Mouse (Mus musculus): ENCODE data around the gene Larp7. TPM values are rescaled to one million over a fixed set of nuclear protein-coding genes. Genes with fewer than 3 reads are reported as not detected.

Larp7 gene
- 10 to 100 TPM; 16.2 to 20.6 (median 18.0) TPM for total RNA-seq (2022)

GRCm38 (mm10) chr3:127552973-127553719, at the start of gene Larp7, which contains the start of gene Zgrf1:
Larp7 (minus strand) TSS chr3:127553349.
Zgrf1 (plus strand) TSS chr3:127553489.
- peak; percentile 96 to 99 for DNase-seq (ENCODE audit: low spot score in 2 of 2)

DNA sequence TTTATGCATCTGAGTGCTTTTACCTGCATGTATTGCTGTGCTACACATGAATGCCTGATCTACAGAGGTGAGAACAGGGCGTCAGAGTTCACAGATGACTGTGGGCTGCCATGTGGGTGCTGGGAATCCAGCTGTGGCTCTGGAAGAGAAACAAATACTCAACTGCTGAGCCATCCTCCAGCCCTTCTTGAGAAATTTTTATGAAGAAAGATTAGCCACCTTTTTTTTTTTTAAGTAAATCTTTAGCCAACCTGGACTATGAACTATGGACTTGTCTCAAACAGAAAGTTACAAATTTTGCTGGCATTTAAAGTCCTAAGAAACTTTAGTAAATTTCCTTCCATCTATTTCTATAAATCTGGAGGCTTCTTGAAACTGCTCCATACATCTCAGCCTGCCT, 44.0 kb upstream of the Larp7 start:
- DNase-seq (ENCODE audit: low spot score in 2 of 2), result no peak

GRCm38 (mm10) chr3:127572557-127572956, 19.4 kb upstream of the Larp7 start:
- peak; percentile 8 to 16 for DNase-seq (ENCODE audit: low spot score in 2 of 2)

DNA sequence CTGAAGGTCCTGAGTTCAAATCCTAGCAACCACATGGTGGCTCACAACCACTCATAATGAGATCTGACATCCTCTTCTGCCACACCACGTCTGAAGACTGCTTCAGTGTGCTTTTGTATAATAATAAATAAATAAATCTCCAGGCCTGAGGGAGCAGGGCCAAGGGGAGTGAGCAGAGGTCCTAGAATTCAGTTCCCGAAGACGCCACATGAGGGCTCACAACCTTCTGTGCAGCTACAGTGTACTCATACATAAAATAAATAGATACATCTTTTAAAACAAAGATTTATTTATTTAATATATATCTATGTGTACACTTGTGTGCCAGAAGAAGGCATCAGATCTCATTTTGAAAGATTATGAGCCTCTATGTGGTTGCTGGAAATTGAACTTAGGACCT, 12.0 kb upstream of the Larp7 start:
- DNase-seq (ENCODE audit: low spot score in 2 of 2), result no peak

DNA sequence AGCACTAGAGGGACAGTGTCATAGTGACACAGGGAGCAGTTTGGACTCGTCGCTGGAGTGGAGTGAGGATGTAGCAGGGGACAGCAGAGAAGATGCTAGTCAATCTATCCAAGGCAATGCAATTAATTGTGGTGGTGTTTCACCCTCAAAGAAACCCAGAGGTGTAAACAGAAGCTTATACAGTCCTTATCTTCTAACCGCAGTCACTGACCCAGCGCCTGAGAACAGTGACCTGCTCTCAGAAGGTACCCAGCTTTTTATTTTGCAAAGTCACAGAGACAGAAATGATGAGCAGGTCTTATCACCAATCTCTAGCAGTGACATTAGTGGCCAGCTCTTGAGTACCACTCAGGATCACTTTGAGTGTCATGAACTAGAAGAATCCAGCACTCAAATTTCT, 9.8 kb upstream of the Larp7 start:
- DNase-seq (ENCODE audit: low spot score in 2 of 2), result no peak

DNA sequence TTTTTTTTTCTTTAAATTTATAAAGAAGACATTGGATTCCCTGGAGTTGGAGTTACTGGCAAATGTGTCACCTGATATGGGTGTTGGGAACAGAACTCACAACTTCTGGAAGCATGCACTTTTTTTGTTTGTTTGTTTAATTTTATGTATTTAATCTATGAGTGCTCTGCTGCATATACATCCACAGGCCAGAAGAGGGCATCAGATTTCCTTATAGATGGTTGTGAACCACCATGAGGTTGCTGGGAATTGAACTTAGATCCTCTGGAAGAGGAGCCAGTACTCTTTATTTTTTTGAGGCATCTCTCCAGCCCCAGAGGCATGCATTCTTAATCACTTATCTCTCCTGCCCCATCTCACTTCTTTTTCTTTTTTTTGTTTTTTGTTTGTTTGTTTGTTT, 5.1 kb upstream of the Larp7 start:
- DNase-seq (ENCODE audit: low spot score in 2 of 2), result no peak

GRCm38 (mm10) chr3:127554723-127555122, 1.6 kb upstream of the Larp7 start:
- DNase-seq (ENCODE audit: low spot score in 2 of 2), result no peak

DNA sequence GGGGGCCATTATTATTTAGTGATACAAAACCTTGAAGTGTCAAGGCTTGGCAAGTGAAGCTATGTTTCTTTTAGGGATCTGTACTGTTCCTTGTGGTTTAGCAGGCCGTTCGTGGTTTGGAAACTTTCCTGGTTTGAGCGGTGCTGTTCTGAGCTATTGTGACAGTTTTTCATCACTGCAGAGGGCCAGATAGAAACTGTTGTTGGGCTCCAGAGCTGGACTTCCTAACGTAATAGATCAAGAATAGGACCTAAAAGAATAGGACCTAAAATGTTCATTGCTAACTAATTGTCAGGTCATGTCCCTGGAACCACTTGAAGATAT, 533 bp upstream of the Larp7 start:
- DNase-seq (ENCODE audit: low spot score in 2 of 2), result no peak

DNA sequence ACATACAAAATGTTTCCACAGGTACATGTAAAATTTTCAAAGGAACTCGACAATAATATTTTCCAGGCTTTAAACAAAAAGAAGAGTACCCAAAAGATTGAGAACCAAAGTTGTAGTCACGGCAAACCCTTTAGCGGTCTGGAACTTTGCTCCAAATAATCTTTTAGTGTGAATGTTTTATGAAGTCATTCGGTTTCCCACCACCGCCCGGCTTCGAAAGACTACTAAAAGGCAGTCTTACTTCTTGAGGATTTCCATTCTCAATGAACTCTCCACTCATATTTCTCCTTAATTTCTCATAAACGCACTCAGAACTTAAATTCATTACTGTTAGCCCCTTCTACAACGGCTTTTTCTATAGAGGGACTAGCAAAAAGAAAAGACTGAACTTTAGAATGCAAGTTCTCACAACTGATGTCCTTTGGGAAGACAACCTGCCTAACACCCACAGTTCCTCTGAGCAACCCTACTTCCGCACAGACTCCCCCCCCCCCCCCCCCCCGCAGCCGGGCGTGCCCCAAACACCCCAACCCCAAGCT, 646 bp downstream of the Larp7 start:
- no peak for DNase-seq (ENCODE audit: low spot score in 2 of 2)

GRCm38 (mm10) chr3:127547882-127548281, 5.3 kb downstream of the Larp7 start:
- DNase-seq (ENCODE audit: low spot score in 2 of 2), result no peak

- no peak for DNase-seq (ENCODE audit: low spot score in 2 of 2)
Observed at GRCm38 (mm10) chr3:127544610-127545121, 8.5 kb downstream of the Larp7 start.

GRCm38 (mm10) chr3:127543976-127544375, 9.2 kb downstream of the Larp7 start:
- DNase-seq (ENCODE audit: low spot score in 2 of 2), result no peak

- DNase-seq (ENCODE audit: low spot score in 2 of 2), result no peak
Observed at GRCm38 (mm10) chr3:127539193-127539592, 14.0 kb downstream of the Larp7 start.

DNA sequence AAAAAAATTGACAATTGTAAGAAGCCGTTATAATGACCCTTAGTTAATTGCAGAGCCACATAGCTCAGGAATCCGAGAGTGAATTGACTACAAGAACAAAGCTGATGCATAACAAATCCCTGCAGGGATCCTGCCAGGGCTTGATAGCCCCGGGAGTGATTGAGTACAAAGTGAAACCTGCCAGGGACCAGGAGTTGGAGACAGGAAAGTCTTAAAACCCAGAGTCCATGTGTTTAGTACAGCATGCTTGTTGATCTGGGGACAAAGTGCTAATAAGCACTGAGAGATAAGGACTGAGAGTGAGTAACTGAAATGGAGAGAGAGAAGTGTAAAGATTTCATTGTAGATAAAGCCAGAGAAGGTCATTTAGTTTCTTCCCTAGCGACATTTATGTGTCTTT, 22.9 kb downstream of the Larp7 start:
- no peak for DNase-seq (ENCODE audit: low spot score in 2 of 2)

DNA sequence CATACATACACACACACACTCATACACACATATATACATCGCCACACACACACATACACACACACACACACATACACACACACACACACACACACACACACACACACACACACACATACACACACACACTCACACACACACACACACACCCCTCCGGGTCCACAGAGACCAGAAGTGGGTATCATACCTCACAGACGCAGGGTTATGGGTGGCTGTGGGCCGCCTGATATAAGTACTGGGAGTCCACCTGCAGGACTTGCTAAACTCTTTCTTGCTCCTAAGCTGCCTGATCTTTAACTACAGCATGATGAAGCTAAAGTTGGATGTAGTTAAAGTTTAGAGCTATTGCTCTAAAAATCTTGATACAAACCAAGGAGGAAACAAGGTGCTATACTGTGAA, 23.3 kb downstream of the Larp7 start:
- DNase-seq (ENCODE audit: low spot score in 2 of 2), result no peak

DNA sequence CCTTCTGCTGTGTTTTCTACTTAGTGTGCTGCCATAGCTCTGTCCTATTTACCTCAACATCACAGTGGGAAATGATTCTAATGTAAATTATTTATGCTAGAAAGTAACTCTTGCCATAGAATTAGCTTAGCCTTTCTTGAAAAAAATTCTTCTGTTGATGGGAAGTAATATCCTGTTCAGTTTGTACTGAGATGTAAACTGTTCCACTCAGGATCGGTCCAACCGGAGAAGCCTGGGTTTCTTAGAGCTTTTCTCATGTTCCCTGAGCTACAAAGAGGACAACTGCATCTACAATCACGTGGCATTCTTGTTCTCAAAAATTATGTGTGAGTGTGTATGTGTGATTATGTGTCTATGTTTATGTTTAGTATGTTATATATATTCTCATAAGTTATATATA, 23.9 kb downstream of the Larp7 start:
- no peak for DNase-seq (ENCODE audit: low spot score in 2 of 2)

DNA sequence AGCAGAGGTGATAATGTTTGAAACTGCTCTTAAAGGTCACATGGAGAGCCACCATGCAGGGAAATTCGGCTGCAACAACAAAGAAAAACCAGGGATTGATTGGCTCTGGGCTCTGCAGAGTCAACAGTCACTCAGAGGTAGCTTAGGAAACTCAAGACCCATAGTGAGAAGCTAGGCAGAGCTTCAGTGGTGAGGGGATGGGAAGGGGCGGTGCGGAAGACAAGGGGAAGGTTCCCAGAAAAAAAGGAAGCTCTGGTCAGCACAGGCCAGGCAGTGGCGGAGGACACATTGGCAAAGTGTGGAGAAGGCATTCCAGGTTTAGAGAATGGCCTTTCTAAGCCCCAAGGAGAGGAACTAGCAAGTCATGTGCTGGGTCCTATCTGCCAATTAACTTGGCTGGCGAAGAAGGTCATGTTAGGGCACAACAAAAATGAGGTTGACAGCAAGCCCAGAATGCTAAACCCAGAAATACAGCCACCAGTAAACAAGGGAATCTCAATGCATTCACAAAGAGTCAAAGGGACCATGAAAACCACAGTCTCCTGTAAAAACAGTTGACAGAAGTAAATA, 25.6 kb downstream of the Larp7 start:
- peak in 1 of 2 experiments; percentile 26 for DNase-seq (ENCODE audit: low spot score in 2 of 2)

DNA sequence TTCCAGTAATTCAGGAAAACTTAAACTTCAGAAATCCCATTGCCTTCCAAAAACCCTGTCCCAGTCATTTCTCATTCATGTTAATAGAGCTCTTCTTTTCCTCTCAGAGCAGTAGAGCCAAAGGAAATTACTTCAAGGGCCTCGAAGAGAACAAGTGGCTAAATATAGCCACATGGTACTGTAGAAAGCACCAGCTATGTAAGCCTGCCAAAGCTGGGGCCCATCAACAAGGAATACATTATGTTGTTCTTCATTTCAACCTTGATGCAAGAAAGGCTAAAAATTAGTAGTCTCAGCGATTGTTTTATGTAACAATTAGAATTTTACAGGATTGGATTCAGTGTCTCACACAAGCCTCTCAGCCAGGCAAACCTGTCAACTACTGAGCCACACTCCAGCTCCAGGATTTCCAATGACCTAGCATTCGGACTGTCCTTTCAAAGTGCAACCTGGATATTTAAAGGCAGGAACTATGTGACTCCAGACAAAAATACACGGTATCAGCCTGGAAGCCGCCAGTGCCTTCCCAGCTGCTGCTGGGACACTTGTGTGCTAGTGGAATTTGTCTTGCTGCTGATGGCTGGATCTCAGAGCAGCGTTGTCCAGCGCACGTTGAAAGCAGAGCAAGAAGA, 27.8 kb downstream of the Larp7 start:
- DNase-seq (ENCODE audit: low spot score in 2 of 2), result no peak

DNA sequence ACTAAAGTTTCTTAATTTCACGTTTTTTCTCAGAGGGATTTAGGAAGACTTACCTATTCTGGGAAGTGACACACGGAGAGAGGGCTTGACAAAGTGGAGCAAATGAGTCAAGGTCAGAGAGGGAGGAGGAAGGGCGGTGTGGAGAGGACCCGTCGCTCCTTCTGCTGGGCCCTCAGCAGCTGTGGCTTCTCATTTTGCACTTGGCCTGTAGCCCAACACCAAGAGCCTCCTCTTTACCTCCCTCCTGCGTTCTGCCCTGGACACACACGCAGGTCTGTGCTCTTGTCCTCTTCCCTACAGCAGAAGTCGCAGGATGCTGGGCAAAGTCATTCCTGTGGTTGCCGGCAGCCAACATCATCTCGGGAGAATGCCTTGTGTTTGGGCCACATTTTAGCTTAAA, 32.0 kb downstream of the Larp7 start:
- no peak for DNase-seq (ENCODE audit: low spot score in 2 of 2)

- no peak for DNase-seq (ENCODE audit: low spot score in 2 of 2)
Observed at GRCm38 (mm10) chr3:127520300-127520699, 32.8 kb downstream of the Larp7 start.

- DNase-seq (ENCODE audit: low spot score in 2 of 2), result no peak
Observed at GRCm38 (mm10) chr3:127515251-127515650, 37.9 kb downstream of the Larp7 start.

DNA sequence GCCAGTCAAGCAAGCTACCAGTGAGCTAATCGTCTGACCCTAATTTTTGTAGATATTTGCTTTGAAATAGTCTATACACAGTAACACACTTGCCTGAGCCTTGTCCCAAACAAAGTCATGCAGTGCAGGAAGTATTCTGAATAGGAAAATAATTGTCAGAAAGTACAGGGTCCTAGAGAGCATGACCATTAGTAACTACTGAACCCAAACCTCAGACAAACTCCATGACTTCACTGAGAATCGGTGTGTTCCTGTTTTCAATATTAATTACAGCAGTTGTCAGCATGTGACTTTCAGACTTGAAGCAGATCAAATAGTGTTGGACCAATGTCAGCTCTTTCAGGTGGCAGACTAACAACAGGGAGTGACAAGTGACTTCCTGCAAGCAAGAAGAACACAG, 39.5 kb downstream of the Larp7 start:
- no peak for DNase-seq (ENCODE audit: low spot score in 2 of 2)
